Mouse (Mus musculus) layer of hippocampus, adult 11-12 months (tissue): ENCODE measurements at regions not wholly inside any gene's neighbourhood (a gene's known extent, or its start where the extent isn't known, plus 50 kb on each side); places are given as distances from the start of the nearest gene placed in this dataset.

Source experiments
- DNase-seq: peaks from one replicate; pipeline ENCODE4 v3.0.0; 2022; ENCODE audit warnings: low spot score

GRCm38 (mm10) chr12:39371480-39372245 lies 592.5 kb downstream of the Etv1 start:
- DNase-seq: no peak

GRCm38 (mm10) chr12:39373721-39374120 lies 594.5 kb downstream of the Etv1 start:
- DNase-seq: no peak
